Mouse (Mus musculus) urinary bladder, adult 2 months (tissue): ENCODE measurements at regions not wholly inside any gene's neighbourhood (a gene's known extent, or its start where the extent isn't known, plus 50 kb on each side); places are given as distances from the start of the nearest gene placed in this dataset.

Experiments
- DNase-seq: peaks from one replicate; pipeline ENCODE4 v3.0.0; 2022; ENCODE audit warnings: low spot score

- DNase-seq: no peak
Measured at GRCm38 (mm10) chr8:107717856-107718255, 129.6 kb upstream of the Psmd7 start.

DNA sequence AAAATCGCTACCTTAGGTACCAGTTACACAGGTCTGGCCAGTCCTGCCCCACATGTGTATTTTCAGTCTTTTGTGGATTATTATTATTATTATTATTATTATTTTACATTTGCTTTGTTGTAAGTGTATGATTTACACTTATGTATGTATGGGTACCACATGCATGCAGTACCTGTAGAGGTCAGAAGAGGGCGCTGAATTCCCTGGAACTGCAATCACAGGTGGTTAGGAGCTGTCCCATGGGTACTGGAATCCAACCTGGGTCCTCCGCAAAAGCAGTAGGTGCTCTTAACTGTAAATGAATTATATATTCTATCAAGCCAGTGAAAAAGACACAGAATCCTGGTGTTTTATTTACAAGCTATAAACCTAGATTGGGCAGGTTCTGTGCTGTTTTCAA, 131.4 kb upstream of the Psmd7 start:
- no peak for DNase-seq

- DNase-seq: no peak
Measured at GRCm38 (mm10) chr8:107726716-107727115, 138.5 kb upstream of the Psmd7 start.

DNA sequence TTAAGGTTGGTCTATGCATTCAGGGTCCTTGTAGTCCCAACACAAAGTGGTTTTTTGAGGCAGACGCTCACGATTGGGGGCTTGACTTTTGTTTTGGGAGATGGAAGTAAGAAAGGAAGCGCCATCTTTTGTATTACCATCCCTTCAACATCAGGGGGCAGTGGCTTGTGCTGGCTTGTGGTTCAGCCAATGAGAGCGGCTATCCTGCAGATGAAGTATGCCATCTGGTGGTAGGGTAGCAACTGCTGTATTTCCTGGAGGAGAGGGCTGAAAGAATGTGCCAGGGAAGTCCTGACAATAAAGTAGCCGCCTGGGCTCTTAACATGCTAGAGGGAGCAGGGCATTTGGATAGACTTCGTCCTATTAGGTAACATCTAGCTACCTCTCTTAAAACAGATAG, 139.0 kb upstream of the Psmd7 start:
- DNase-seq: no peak

DNA sequence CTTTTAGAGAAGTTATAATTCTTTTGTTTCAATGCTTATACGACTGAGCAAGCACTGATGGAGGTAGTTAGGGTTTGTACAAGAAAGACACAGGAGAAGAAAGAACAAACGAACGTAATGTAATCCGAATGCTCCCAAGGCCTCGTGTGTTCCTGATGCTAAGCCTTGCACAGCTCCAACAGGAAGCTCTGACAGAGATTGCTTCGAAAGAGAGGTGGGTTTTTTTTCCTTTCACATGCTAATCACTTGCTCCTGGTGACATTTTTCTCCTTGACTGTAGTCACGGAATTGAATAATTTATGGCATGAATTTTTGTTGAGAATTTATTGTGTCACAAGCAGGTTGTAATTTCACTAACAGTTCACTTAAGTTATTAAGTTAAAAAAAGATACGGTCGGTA, 150.8 kb upstream of the Psmd7 start:
- DNase-seq: no peak

DNA sequence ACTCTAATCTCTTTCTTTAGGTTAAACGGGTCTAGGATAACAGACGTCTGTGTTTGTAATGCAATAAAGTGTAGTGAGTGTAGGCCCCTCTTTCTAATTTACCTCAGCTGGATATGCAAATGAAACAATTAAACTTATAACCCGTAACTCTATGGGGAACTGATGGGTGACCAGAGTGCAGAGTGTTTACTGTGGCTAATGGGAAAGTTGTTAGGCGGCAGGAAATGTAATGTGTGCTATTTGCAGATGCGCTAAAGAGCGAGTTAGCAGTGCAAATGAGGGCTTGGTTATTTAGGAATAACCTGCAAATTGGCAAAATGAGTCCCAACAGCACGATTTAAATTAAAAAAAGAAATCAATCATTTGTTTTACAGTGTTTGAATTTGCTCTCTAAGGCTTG, 168.8 kb upstream of the Psmd7 start:
- DNase-seq: no peak

DNA sequence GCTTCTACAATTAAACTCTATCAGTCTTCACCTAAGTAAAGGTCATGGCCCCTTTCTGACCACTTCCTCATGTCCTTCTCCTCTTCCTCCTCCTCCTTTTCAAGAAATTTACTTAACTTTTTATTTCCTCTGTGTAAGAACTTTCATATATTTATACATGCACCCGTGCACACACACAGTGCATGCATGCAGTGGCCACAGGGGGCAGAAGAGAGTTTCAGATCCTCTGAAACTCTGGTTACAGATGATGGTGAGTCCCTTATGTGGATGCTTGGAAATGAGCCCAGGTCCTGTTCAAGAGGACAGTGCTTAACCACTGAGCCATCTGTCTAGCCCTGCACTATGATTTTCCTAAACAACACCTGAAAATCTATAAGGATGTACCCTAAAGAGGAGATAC, 170.4 kb upstream of the Psmd7 start:
- DNase-seq: no peak

DNA sequence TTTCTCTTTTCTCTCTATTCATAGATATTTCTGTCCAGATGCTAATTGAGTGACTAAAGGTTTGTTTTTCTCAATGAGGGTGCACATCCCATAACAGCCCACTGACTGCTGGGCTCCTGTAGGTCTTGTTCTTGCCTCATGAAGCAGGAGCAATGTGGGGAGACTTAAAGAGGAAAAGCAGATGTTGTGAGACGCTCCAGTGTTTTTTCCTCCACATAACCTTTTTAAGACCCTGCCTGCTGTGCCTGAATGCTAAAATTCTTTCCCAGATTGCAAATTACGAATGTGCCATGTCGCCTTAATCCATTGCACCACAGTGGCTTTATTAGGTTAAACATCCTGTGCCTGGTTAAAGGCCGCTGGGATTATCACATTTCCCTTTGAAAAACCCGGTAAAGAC, 165.5 kb upstream of the Zfhx3 start:
- DNase-seq: no peak

- DNase-seq: no peak
Measured at GRCm38 (mm10) chr8:107785771-107786170, 156.7 kb upstream of the Zfhx3 start.

GRCm38 (mm10) chr8:107792286-107792685, 150.2 kb upstream of the Zfhx3 start:
- DNase-seq: no peak

DNA sequence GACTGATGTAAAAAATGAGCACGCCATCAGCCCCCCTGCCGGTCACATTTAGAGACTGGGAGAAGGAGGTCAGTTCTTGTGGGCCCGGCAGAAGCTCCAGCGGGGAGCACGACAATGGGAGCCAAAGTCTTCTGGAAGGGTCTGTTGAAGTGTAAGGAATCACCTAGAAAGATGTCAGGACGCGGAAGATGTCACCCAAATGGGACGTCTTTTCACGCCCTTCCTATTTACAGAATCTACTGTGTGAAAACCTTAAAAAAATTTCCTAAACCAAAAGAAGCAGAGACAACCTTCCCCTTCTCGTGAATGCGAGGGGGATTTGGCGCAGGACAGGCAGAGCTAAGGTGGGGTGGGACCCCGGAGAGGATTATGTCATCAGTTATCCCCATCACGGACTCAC, 127.5 kb upstream of the Zfhx3 start:
- DNase-seq: no peak

DNA sequence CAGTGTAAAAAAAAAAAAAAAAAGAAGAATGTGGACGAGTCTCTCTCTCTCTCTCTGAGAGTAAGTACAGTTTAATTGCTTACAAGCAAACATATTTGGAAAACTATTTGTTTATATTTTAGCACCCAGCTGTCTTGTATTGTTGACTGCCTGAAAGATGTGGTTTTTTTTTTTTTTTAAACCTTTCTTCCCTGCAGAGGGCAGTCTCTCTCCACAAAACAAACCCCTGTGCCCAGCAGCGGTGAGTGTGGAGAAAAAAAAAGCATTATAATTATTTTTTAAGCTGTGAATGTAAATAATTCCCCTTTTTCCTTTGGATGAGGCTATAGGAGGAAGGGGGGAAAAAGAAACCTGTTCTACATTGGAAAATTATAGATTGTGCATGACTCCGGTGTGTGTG, 126.7 kb upstream of the Zfhx3 start:
- no peak for DNase-seq

DNA sequence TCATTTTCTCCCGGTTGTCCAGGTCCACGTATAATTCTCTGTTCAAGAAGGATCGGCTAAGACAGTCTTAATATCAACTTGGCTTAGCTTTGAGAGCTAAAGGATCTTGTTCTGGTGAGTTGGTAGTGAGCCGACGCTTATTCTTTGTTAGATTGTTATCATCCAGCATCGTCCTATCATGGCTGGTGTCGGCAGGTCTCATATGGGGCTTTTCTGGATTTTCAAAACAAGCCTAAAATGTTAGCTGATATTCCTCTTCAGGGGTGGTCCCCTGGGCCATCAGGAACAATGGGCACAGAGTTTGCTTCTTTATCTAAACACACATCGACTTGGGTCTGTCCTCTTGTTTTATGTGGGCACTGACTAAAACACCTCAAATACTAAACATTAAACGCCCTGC, 124.6 kb upstream of the Zfhx3 start:
- no peak for DNase-seq

- no peak for DNase-seq
Measured at GRCm38 (mm10) chr8:107820174-107820760, 122.2 kb upstream of the Zfhx3 start.

GRCm38 (mm10) chr8:107821522-107821921, 120.9 kb upstream of the Zfhx3 start:
- DNase-seq: no peak

- no peak for DNase-seq
Measured at GRCm38 (mm10) chr8:107824096-107824495, 118.3 kb upstream of the Zfhx3 start.

DNA sequence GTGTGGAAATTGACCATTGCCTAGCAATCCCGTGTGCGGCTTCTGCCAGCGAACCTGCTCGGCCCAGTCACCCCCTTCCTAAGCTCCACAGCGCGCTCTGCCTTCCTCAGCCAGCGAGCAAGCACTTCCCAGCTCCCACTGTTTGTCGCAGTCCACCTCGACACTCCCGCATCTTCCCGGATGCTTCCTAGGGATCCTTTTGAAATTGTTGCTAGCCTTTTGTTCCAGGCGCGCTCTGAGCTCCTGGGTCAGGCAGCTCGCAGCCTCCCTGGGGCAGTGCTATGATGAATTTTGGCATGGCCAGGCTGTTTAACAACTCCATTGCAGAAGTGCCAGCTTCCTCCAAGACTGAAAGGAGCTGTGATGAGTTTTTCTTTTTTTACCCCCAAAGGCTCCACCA, 117.8 kb upstream of the Zfhx3 start:
- DNase-seq: no peak

DNA sequence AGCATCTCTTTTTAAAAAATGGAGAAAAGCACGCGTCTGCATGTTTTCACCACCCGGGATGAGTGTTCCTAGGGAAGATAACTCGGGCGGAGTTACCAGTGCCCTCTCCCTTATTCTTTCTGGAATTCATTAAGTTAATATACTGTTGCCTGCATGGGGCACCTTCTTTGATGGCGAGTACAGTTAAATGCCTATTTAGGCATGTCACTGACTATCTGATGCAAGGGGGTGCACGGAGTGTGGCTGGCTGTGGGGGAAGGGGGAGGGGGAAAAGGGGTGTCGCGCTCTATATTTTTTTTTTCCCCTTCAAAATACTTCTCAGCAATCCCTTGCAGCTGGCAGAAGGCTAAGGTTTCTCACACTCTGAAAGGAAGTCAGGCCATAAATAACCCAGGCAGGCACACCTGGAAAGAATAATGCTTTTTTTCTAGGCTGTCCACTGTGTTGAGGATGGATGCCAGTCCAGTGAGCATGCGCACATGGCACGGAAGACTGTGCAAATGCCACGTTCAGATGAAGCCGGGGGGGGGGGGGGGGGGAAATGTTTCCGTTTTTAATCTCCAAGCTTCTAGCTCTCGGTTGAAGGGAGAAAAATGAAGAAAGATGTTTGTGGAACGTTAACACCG, 114.8 kb upstream of the Zfhx3 start:
- DNase-seq: no peak

GRCm38 (mm10) chr8:107828541-107828940, 113.9 kb upstream of the Zfhx3 start:
- DNase-seq: no peak

GRCm38 (mm10) chr8:107833481-107833880, 109.0 kb upstream of the Zfhx3 start:
- no peak for DNase-seq

DNA sequence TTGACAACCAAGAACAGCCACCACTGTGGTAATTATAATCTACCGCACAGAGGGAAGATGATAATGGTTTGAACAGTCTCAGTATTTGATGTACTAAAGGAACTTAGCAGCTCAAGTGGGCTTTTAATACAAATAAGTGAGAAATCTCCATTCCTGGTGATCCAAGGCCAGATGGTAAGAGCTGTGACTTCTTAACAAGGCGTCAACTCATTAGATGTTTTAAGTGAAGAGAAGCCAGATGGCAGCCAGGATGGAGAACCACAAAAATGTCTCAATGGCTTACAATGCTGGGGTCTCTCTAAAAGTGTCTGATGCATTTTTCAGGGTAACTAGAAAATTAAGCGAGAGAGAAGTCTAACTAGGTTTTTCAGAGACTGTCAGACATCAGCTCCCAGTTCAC, 96.3 kb upstream of the Zfhx3 start:
- no peak for DNase-seq

- DNase-seq: no peak
Measured at GRCm38 (mm10) chr8:107851236-107852043, 91.0 kb upstream of the Zfhx3 start.

GRCm38 (mm10) chr8:107859770-107860169, 82.7 kb upstream of the Zfhx3 start:
- no peak for DNase-seq
